Mouse (Mus musculus): Measurements from ENCODE around the gene Nrp1. TPM values are rescaled to one million over a fixed set of nuclear protein-coding genes. Genes with fewer than 3 reads are reported as not detected.

Gene Nrp1
- polyA plus RNA-seq, 1 experiment: 73.5 TPM

DNA sequence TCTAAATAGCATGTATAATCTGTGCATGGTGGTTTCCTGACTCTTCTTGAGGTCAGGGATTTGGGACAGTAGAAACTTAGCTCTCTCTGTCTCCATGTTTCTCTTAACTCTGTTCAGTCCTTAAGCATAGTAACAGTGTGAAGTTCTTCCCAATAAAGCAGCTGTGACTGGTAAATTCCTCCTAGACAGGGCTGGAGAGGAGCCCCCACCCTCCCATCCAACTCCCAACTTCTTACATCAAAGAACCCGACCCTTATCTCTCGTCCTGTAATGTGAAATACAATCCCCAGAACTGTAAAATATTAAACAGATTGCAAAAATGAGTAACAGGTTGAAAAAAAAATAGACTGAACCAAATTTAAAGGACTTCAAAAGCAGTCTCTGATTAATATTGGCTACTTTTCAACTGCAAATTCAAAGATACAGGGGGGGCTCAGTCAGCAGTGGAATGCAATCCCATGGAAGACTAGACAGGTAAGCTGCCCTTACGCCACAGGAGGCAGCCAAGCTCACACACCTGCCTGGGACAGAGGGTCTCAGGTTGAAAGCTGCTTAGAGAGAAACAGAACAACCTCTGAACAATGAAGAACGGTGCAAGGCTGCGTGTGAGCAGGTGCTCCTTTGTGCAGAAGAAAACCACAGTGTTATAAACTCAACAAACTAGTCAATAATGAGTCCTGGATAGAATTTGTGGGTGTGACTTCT is 121.1 kb downstream of the Nrp1 start:
- Histone ChIP-seq H3K4me1 (ENCODE audit: control insufficient read depth, insufficient read depth, insufficient read length, low read length) (peaks cover 25% of the 10 kb centered on the region), H3K4me3 (ENCODE audit: insufficient read depth, low read depth, low read length) (no peak overlapping the region), H3K27ac (replicated peaks; ENCODE audit: low read depth, low read length) (no peak overlapping the region)

DNA sequence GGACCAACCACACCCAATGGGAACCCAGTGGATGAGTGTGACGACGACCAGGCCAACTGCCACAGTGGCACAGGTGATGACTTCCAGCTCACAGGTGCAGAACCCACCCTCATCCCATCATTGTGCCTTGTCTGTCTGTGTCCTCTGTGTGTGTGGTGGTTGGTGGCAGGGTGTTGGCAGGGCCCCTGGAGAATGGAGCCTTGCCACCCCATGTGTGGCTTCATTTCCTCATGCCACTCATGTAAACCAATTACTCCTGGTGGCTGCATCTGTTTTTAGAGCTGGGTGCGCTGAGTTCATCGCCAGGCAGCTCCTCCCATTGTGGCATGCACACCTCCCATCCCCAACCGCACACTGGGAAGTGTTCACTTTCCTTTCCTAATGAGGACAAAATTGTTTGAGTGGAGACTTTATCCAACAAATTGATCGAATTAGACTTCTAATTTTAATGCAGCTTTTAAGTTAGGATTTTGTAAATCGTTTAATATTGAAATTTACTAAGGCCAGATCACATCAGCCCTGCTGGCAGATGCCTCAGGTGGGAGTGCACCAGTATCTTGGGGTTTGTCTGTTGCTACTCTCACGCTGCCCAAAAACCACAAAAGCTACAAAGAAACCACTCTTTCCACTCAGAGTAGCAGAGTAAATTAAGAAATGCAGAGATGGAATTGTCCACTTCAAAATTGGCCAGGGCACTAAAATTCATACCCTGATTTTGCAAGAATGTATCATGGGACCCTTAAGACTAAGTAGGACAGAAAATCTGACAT is 122.7 kb downstream of the Nrp1 start:
- H3K27ac ChIP-seq (replicated peaks; ENCODE audit: low read depth, low read length): peak overlapping the region; percentile 24
- H3K4me3 ChIP-seq (ENCODE audit: insufficient read depth, low read depth, low read length): no peak overlapping the region
- peaks cover 33% of the 10 kb centered on the region for H3K4me1 ChIP-seq (ENCODE audit: control insufficient read depth, insufficient read depth, insufficient read length, low read length)

DNA sequence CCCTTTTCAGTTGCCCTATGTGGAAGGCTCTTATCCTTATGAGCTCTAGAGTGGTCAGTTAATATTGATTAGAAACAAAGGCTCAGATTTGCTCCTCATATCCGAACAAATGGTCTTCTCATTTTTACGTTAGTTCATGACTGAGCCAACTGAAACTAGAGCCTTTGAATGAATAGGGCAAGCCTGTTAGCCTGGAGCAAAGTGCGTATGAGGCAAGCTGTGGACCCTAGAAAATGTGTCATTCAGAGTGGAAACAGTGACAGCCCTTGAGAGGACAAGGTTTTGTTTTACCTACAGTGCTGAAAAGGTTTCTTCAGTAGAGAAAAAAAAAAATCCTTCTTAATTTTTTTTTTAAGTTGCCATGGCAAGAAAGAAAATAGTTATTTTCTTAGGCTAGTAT is 124.9 kb downstream of the Nrp1 start:
- peaks cover 48% of the 10 kb centered on the region for H3K4me1 ChIP-seq (ENCODE audit: control insufficient read depth, insufficient read depth, insufficient read length, low read length)
- peak overlapping the region; percentile 80 for H3K27ac ChIP-seq (replicated peaks; ENCODE audit: low read depth, low read length)
- H3K4me3 ChIP-seq (ENCODE audit: insufficient read depth, low read depth, low read length): no peak overlapping the region

DNA sequence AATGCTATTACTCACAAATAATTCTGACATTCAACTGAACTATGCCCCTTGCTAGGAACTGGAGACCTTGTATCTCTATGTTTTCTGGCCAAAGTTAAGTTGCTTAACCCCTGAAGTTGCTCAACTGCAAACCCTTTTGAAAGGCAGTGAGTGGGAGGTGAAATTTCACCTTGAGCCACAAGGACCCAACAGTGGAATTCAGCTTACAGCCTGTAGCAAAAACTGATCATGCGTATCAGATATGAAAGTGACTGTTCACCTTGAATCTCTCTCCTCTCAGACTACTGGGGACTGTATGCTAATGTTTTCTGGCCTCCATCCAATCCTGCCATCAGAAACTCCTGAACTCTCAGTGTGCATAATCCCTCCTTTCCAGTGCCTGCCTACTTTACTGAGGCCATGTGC is 126.3 kb downstream of the Nrp1 start:
- Histone ChIP-seq H3K27ac (replicated peaks; ENCODE audit: low read depth, low read length) (peak overlapping the region; percentile 55), H3K4me3 (ENCODE audit: insufficient read depth, low read depth, low read length) (no peak overlapping the region), H3K4me1 (ENCODE audit: control insufficient read depth, insufficient read depth, insufficient read length, low read length) (peaks cover 55% of the 10 kb centered on the region)

DNA sequence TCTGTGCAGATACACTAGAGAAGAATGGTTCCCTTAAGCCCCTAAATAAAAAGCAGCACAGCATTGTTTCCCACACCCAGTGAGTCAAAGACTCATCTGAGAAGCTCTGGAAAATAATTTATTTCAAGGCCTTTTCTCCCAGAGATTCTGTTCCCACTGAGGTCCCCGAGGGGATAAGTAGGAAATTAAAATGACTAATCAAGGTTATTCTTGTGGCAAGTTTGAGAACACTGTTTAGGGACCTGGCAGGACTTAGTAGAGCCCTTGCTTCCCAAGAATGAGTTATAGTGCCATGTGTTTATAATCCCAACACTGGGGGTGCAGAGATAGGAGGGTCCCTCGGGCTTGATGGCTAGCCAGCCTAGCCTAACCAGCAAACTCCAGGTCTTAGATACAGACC is 127.6 kb downstream of the Nrp1 start:
- peaks cover 53% of the 10 kb centered on the region for H3K4me1 ChIP-seq (ENCODE audit: control insufficient read depth, insufficient read depth, insufficient read length, low read length)
- peak overlapping the region; percentile 64 for H3K27ac ChIP-seq (replicated peaks; ENCODE audit: low read depth, low read length)
- H3K4me3 ChIP-seq (ENCODE audit: insufficient read depth, low read depth, low read length): no peak overlapping the region

DNA sequence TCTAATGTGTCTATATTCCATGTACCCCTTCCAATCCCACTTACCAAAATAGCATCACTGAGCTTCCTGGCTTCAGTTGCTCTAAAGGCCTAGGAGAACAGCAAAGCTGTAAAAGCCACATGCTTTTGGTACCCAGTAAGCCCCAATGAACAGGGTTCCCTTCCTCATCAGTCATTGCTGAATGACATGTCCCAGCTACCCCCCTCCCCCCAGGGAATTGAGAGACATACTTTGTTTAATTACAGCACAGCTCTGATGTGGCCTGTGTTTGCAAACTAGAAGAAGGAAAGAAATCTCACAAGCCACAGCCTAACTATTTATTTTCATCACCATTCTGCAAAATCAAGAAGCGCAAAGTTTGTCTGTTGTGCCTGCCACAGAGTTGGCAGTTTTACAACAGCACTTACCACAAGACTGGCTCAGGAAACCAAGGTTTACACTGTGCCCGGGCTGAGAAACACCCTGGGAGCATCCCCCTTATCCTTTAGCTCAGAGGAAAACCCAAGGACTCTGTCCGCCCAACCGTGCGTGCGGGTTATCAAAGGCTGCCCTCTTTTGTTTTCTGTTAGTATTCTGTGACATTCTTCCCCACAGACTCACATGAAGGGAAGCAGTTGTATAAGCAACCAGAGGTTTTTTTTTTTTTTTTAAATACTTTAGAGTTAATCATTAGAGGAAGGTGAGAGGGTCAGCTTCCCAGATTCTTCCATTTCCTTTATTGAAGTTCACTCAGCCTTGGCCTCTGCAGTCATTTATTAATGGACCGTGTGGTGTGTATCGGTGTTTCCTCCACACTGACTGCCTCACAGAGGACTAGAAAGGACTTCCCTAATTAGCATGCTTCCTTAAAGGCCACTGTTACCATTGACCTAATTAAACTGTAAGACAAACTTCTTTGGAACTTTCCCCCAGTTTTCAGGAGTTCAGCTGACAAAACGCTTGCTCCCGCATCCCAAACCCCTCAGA is 129.8 kb downstream of the Nrp1 start:
- peaks cover 38% of the 10 kb centered on the region for H3K4me1 ChIP-seq (ENCODE audit: control insufficient read depth, insufficient read depth, insufficient read length, low read length)
- no peak overlapping the region for H3K4me3 ChIP-seq (ENCODE audit: insufficient read depth, low read depth, low read length)
- peak overlapping the region; percentile 67 for H3K27ac ChIP-seq (replicated peaks; ENCODE audit: low read depth, low read length)

DNA sequence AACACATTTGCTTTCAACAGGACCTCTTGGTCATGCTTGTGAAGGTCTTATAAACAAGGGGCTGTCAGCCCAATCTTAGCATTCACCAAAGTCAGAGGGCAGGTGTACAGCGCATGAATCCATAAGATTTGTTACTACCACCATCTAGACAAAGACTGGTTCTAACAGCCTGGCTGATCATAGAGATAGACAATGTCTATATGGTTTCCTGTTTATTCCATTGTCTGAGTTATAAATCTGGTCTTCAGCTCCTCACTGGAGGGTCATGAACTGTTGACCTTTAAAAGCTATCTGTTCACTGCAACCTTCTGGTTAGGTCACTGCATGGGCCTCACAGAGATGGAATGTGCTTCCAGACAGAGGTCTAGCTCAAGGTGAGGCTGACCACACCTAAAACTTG is 130.9 kb downstream of the Nrp1 start:
- H3K27ac ChIP-seq (replicated peaks; ENCODE audit: low read depth, low read length): peak overlapping the region; percentile 65; the same call in 1 of the 2 replicates
- peaks cover 36% of the 10 kb centered on the region for H3K4me1 ChIP-seq (ENCODE audit: control insufficient read depth, insufficient read depth, insufficient read length, low read length)
- no peak overlapping the region for H3K4me3 ChIP-seq (ENCODE audit: insufficient read depth, low read depth, low read length)

DNA sequence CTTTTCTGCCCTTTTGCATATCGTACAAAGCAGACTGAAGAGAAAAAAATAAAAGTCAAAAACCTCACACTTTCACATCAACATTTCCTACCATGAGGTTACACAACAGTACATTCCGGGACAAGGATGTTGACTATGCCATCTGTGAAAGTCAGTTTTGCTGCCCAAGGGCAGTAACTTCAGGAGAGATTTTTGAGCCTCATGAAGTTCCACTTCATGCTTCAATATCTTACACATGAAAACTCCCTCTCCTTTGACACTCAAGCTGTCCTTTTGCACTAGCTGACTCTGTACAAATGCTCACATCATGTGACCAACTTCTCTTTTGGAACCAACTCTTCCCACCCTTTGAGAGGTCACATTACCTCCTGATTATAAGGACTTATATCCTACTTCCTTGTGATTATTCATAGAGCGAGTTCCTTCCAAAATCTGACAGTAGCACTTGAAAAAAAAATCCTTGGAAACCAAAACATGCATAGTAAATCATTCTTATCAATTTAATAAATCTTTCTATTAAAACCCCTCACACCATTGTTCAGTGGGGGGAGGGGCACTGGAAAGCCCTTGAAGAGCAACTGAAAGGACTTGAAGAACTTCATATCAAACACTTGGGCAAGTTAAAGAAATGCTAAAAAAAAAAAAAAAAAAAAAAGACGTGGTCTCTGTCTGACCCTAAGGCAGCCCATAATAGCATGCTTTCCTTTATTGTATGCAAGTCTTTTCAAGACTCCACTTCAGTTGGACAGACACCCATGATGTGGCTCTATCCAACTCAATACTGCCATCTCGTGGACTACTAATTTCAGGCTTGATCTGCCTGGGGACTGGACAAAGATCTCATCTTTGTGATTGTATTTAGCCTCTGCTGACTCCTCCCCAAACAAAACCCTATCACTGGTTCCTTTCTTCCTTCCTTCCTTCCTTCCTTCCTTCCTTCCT is 133.0 kb downstream of the Nrp1 start:
- peaks cover 21% of the 10 kb centered on the region for H3K4me1 ChIP-seq (ENCODE audit: control insufficient read depth, insufficient read depth, insufficient read length, low read length)
- H3K27ac ChIP-seq (replicated peaks; ENCODE audit: low read depth, low read length): peak overlapping the region; percentile 58

DNA sequence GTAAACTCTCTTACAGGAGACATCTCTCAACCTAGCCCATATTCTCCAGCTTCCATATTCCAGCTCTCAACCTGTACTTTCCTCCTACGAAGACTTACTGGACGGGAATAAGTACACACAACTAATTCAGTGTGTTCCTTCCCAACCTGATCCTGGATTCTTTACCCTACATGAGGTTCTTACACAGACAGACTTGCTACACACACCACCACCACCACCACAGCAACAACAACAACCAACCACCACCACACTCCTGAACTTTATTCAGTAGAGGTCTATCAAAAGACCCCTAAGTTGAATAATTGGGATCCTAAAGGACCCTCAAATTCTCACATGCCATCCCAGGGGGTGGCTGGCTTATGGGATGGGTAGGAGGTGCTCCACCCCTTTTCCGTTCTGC is 135.4 kb downstream of the Nrp1 start:
- Histone ChIP-seq H3K4me1 (ENCODE audit: control insufficient read depth, insufficient read depth, insufficient read length, low read length) (peaks cover 6% of the 10 kb centered on the region), H3K27ac (replicated peaks; ENCODE audit: low read depth, low read length) (no peak overlapping the region)

More for the DNA sequence above, 133.0 kb downstream of the Nrp1 start:
- H3K4me3 ChIP-seq (ENCODE audit: insufficient read depth, low read depth, low read length): no peak overlapping the region

DNA sequence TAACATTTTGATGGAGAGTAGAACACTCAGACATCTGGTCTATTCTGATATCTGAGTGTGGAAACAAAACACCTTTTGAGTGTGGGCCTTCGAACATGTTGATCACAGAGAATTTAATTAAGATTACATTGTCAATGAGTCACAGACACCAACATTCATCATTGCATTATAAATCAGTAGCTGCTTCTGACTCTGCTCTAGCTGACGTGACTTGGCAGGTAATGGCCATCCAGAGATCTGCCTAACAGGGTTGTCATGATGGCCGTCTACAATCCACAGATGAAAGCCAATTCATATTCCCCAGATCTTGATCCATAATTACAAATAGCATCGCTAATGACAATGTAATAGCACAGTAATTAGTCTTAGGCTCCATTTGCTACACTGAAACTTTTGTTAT is 140.4 kb downstream of the Nrp1 start:
- H3K4me3 ChIP-seq (ENCODE audit: insufficient read depth, low read depth, low read length): no peak overlapping the region
- no peak overlapping the region for H3K27ac ChIP-seq (replicated peaks; ENCODE audit: low read depth, low read length)
- H3K4me1 ChIP-seq (ENCODE audit: control insufficient read depth, insufficient read depth, insufficient read length, low read length): no peaks in the 10 kb centered on the region

More for the DNA sequence above, 135.4 kb downstream of the Nrp1 start:
- H3K4me3 ChIP-seq (ENCODE audit: insufficient read depth, low read depth, low read length): no peak overlapping the region

DNA sequence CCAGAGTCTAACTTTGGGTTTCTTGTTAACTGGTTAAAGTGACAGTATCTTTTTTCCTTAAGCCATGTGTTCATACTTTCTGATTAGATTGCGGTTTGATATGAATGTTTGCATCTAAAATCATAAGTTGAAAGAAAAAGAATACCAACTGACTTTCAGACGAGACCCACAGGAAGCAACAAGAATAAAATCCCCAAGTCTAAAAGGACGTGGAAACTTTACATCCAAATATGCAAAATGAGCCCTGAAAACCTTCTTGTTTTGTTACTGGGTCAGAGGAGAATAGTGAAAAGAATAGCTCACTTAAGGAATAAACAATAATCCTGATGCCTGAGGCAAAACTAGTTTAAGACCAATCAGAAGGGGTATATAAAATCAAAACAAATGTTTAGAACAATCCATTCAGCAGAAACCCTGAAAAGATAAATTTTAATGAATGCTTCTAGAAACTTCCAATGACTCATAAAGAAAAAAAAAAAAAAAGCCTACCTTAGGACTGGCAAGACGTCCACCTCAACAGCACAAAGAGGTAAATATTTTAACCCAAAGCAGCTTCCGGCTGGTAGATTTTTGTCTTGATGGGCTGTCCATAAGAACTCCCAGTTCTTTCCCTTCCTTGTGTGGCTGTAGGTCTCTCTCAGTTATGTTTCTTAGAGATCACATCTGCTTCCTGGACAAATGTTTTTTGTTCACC is 145.9 kb downstream of the Nrp1 start:
- H3K27ac ChIP-seq (replicated peaks; ENCODE audit: low read depth, low read length): no peak overlapping the region
- H3K4me3 ChIP-seq (ENCODE audit: insufficient read depth, low read depth, low read length): no peak overlapping the region
- H3K4me1 ChIP-seq (ENCODE audit: control insufficient read depth, insufficient read depth, insufficient read length, low read length): no peaks in the 10 kb centered on the region

DNA sequence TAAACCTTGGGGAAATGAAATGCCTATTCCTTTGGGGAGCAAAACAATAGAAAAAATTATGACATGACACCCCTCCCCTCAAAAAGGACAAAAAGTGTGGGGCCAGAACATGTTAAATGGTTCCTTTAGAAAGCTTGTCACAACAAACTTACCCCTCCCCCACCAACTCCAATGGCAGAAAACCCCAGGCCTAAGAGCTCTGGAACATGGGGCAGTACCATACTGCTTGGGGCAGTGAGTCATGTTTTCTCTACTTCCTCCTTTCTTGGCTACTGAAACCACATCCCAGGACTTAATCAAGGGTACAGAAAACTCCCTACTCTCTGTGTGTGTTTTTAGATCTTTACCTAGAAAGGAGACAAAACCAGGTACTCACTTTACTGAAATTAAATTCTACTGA is 147.5 kb downstream of the Nrp1 start:
- Histone ChIP-seq H3K27ac (replicated peaks; ENCODE audit: low read depth, low read length) (no peak overlapping the region), H3K4me1 (ENCODE audit: control insufficient read depth, insufficient read depth, insufficient read length, low read length) (no peaks in the 10 kb centered on the region), H3K4me3 (ENCODE audit: insufficient read depth, low read depth, low read length) (no peak overlapping the region)

DNA sequence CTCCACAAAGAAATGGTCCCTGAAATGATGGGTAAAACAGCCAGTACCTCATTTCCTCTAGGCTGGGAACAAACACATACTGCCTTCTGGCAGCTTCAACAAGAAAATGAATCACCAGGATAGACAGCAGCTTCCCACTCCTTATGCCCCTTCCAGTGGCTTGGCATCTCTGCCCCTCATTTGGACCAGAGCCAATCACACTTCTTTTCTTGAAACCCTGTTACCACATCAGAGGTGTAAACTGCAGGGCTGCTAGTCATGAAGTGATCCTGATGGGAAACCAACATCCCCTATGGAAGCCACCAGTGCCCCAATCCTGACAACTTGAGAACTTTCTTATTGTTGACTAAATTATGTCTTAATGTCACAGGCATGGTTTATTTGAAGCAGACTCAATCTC is 150.3 kb downstream of the Nrp1 start:
- Histone ChIP-seq H3K27ac (replicated peaks; ENCODE audit: low read depth, low read length) (no peak overlapping the region), H3K4me3 (ENCODE audit: insufficient read depth, low read depth, low read length) (no peak overlapping the region), H3K4me1 (ENCODE audit: control insufficient read depth, insufficient read depth, insufficient read length, low read length) (no peaks in the 10 kb centered on the region)

DNA sequence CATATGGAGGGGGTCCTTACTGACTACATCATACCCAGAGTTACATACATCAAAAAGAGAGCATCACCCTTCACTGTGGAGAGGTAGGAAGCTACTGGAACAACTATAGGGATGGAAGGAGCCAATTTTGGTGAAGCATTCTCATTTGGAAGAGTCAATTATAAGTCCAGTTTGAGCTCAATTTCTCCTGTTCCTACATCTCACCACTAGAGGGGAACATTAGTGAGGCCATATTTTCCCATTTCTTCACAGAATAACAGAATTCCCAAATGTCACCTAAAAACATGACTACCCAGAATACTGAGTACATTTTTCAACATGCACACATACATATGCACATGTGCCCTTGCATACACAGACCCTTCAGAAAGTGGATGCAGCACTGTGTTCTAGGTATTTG is 152.6 kb downstream of the Nrp1 start:
- Histone ChIP-seq H3K4me1 (ENCODE audit: control insufficient read depth, insufficient read depth, insufficient read length, low read length) (no peaks in the 10 kb centered on the region), H3K27ac (replicated peaks; ENCODE audit: low read depth, low read length) (no peak overlapping the region), H3K4me3 (ENCODE audit: insufficient read depth, low read depth, low read length) (no peak overlapping the region)

Data from brown adipose tissue, adult 24 weeks (tissue).